In genomic region chr14:120127481-120127880, GRCm38 (mm10) we compare ENCODE assay signal across 21 mouse cellular contexts.
A peak's percentile ranks its signal among the peaks of the same experiment; 100 is the strongest.
DNase-seq lines count a peak whose midpoint lies in the region; ATAC-seq and TF ChIP-seq lines count a peak whose summit lies in the region.
"Had no signal": no experiment of that assay in that cellular context is flagged by ENCODE, and none has a peak within 500 bp of the region (broad histone marks: within the 10 kb centered on the region; RNA-seq: fewer than 3 reads in every experiment).

No protein-coding gene starts in this region.

- in situ Hi-C loops in ES-E14 (cut with MboI; ENCODE audit: low sequenced_read_pairs in 2 of 2, unreplicated experiment in 2 of 2) = no loop called here

- H3K4me3 ChIP-seq in intestine, embryonic 14.5 days (ENCODE audit: low read depth, low read length) = no peak overlapping the region
- no peak overlapping the region for H3K4me3 ChIP-seq in intestine, embryonic 15.5 days (replicated peaks)
- H3K4me3 ChIP-seq in ES-E14 (ENCODE audit: insufficient read depth in 1 of 2, low read depth in 1 of 2, low read length in 2 of 2, poor library complexity in 1 of 2, severe bottlenecking in 1 of 2) = no peak overlapping the region
- no peak overlapping the region for H3K4me3 ChIP-seq in kidney, embryonic 15.5 days (replicated peaks)
- H3K4me3 ChIP-seq: forebrain, embryonic 15.5 days; gastrocnemius, adult 2 months; liver, embryonic 15.5 days; neural tube, embryonic 15.5 days had no signal

- no peaks in the 10 kb centered on the region for H3K36me3 ChIP-seq in intestine, embryonic 14.5 days (ENCODE audit: control insufficient read depth, insufficient read depth, low read length)
- no peaks in the 10 kb centered on the region for H3K36me3 ChIP-seq in intestine, embryonic 15.5 days
- H3K36me3 ChIP-seq in ES-E14 (ENCODE audit: control insufficient read depth, insufficient read depth, low read length, poor library complexity, severe bottlenecking) = no peaks in the 10 kb centered on the region
- H3K36me3 ChIP-seq in kidney, embryonic 15.5 days = no peaks in the 10 kb centered on the region
- H3K36me3 ChIP-seq: forebrain, embryonic 15.5 days; liver, embryonic 15.5 days; neural tube, embryonic 15.5 days had no signal

- H3K27ac ChIP-seq in intestine, embryonic 14.5 days (ENCODE audit: low read depth) = no peak overlapping the region
- no peak overlapping the region for H3K27ac ChIP-seq in intestine, embryonic 15.5 days
- H3K27ac ChIP-seq in ES-E14 (ENCODE audit: insufficient read depth, low read depth, low read length, poor library complexity, severe bottlenecking) = no peak overlapping the region
- H3K27ac ChIP-seq in kidney, embryonic 15.5 days = no peak overlapping the region
- H3K27ac ChIP-seq: forebrain, embryonic 15.5 days; gastrocnemius, adult 2 months; hindbrain, postnatal 0 days; liver, embryonic 15.5 days; neural tube, embryonic 15.5 days had no signal

- no peaks in the 10 kb centered on the region for H3K27me3 ChIP-seq in intestine, embryonic 14.5 days (replicated peaks; ENCODE audit: control insufficient read depth, insufficient read depth, low read length)
- H3K27me3 ChIP-seq in intestine, embryonic 15.5 days (replicated peaks) = no peaks in the 10 kb centered on the region
- no peaks in the 10 kb centered on the region for H3K27me3 ChIP-seq in kidney, embryonic 15.5 days
- H3K27me3 ChIP-seq: forebrain, embryonic 15.5 days; liver, embryonic 15.5 days; neural tube, embryonic 15.5 days had no signal

- peak; percentile 41 for DNase-seq in intestine, embryonic 14.5 days (ENCODE audit: low spot score)
- no peak for DNase-seq in ES-E14 (ENCODE audit: low read depth, low spot score)
- DNase-seq in adipocyte (ENCODE audit: low spot score) = peak; percentile 32
- no peak for DNase-seq in ovary, postnatal 14 days (ENCODE audit: low spot score)
- no peak for DNase-seq in urinary bladder, postnatal 25 days (ENCODE audit: low spot score)
- DNase-seq: cerebellum, adult 9-11 months; gastrocnemius, adult 2 months; heart, postnatal 10 days; kidney, adult 8-10 months; layer of hippocampus, postnatal 36 days; left cerebral cortex, postnatal 4 days; lung, postnatal 14 days; thymus, adult 2 months had no signal

- H3K4me1 ChIP-seq in intestine, embryonic 14.5 days (replicated peaks; ENCODE audit: control insufficient read depth, insufficient read depth, low read length) = no peaks in the 10 kb centered on the region
- H3K4me1 ChIP-seq in intestine, embryonic 15.5 days (replicated peaks) = no peaks in the 10 kb centered on the region
- H3K4me1 ChIP-seq in ES-E14 (ENCODE audit: control insufficient read depth in 2 of 2, insufficient read depth in 2 of 2, low read length in 2 of 2, poor library complexity in 1 of 2) = no peaks in the 10 kb centered on the region
- no peaks in the 10 kb centered on the region for H3K4me1 ChIP-seq in kidney, embryonic 15.5 days
- H3K4me1 ChIP-seq: forebrain, embryonic 15.5 days; liver, embryonic 15.5 days; neural tube, embryonic 15.5 days had no signal

- no peak overlapping the region for H3K9ac ChIP-seq in intestine, embryonic 14.5 days (ENCODE audit: low read length)
- no peak overlapping the region for H3K9ac ChIP-seq in intestine, embryonic 15.5 days
- H3K9ac ChIP-seq in ES-E14 (ENCODE audit: insufficient read depth, low read depth, low read length, poor library complexity, severe bottlenecking) = no peak overlapping the region
- H3K9ac ChIP-seq in kidney, embryonic 15.5 days = no peak overlapping the region
- H3K9ac ChIP-seq: forebrain, embryonic 15.5 days; liver, embryonic 15.5 days; neural tube, embryonic 15.5 days had no signal

- H3K9me3 ChIP-seq in intestine, embryonic 14.5 days (ENCODE audit: control insufficient read depth, low read length) = no peaks in the 10 kb centered on the region
- H3K9me3 ChIP-seq in intestine, embryonic 15.5 days = no peaks in the 10 kb centered on the region
- H3K9me3 ChIP-seq in ES-E14 (ENCODE audit: control insufficient read depth, insufficient read depth, low read depth, low read length) = no peaks in the 10 kb centered on the region
- H3K9me3 ChIP-seq in kidney, embryonic 15.5 days (replicated peaks) = no peaks in the 10 kb centered on the region
- H3K9me3 ChIP-seq: liver, embryonic 15.5 days; neural tube, embryonic 15.5 days had no signal

- H3K4me2 ChIP-seq in intestine, embryonic 14.5 days (ENCODE audit: low read length) = no peak overlapping the region
- no peak overlapping the region for H3K4me2 ChIP-seq in intestine, embryonic 15.5 days (replicated peaks)
- no peak overlapping the region for H3K4me2 ChIP-seq in kidney, embryonic 15.5 days
- H3K4me2 ChIP-seq: forebrain, embryonic 15.5 days; liver, embryonic 15.5 days; midbrain, embryonic 11.5 days; neural tube, embryonic 15.5 days had no signal

- ATAC-seq in intestine, embryonic 14.5 days (replicated peaks; ENCODE audit: low FRiP score, low TSS enrichment, low read depth) = no peak
- ATAC-seq in intestine, embryonic 15.5 days = no peak
- ATAC-seq in megakaryocyte progenitor cell, adult 5-6 weeks (replicated peaks; ENCODE audit: poor library complexity) = peak; percentile 80
- ATAC-seq in kidney, embryonic 15.5 days (replicated peaks; ENCODE audit: low FRiP score) = no peak
- ATAC-seq: forebrain, embryonic 15.5 days; hindbrain, postnatal 0 days had no signal

- 78% methylated on average over 5 of the region's 5 CpGs for WGBS in intestine, embryonic 14.5 days
- WGBS in intestine, embryonic 15.5 days = 77% methylated on average over 5 of the region's 5 CpGs
- WGBS in kidney, embryonic 15.5 days = 72% methylated on average over 5 of the region's 5 CpGs

TF ChIP-seq in ES-E14, 5 proteins besides CTCF, POLR2A, EP300 and RAD21:
- TF ChIP-seq ZC3H11A (IDR thresholded peaks at IDR 0.05; ENCODE audit: borderline replicate concordance, low read depth, low read length) (no peak), MAFK (IDR thresholded peaks at IDR 0.05; ENCODE audit: insufficient read depth, low read depth, low read length) (peak; percentile 77; the same call in 1 of the 2 replicates)

Comparison
In these comparisons a context has a peak if more than half of its experiments do, and no peak if none do; other contexts are left out.
1. DNase-seq: peak in intestine, embryonic 14.5 days (single experiment) and adipocyte (single experiment); none in ES-E14 (single experiment), ovary, postnatal 14 days (single experiment) and urinary bladder, postnatal 25 days (single experiment).